Mouse (Mus musculus): ENCODE results near the gene Hs3st2.
"Not testable (repeated sequence)": the region's sequence is repeated elsewhere in the genome, so short reads cannot be mapped to it uniquely, and the experiment has no call there.

Hs3st2 gene

DNA sequence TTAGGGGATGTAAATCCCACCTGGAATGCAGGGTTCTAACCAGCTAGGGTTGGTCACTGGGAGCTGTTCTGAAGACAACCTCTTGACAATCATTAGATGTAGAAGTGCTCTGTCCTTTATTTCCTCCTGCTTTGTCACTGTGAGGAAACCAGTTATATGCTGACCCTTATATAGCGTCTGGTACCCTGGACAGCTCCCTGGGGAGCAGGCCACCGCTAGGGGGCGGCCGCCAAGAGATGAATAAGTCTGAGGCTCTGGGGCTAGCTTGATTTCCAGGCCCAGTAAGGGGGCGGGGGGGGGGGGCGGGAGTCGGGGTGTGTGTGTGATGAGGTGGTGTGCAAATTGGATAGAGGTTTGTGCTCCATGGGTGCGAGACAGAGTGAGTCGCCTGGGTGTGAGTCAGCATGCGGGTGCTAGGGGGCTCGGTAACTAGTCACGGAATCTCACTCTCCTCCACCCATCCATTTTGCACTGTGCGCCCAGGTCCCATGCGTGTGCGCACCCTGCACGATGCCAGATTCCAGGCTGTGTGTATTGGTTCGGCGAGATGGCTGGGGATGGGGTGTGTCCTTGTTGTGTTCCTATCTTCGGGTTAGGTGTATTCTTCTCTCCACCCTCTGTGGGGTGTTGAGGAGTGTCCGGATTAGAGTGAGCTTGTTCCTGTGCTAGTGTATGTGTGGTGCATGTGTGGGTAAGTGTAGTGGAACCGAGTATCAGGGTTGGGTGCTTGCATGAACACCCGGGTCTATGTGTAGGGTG is at the start of gene Hs3st2:
TSS of gene Hs3st2 (plus strand) at position 635 of the 759 bp plus-strand sequence.
- no peak for DNase-seq (ENCODE audit: low read depth in 2 of 2, low spot score in 2 of 2)

GRCm38 (mm10) chr7:121348284-121348963 is 43.2 kb upstream of the Hs3st2 start:
- no peak for DNase-seq (ENCODE audit: low read depth in 2 of 2, low spot score in 2 of 2)

DNA sequence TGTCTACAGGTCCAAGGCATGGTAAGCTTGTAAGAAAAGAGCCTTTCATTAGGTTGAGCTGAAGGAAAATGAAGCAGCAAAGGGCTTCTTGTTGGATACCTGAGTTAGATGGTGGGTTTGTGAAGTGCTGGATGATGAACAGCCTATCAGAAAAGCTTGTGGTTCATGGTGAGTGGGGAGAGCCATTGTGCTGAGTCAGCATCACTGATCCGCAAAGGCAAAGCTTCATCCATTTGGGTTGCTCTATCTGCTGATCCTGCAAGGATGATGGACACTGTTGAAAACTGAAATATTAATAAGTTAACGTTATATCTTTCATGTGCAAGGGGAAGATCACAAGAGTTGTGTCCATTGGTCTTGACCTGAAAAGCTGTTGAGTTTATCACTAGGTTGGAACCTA is 40.0 kb upstream of the Hs3st2 start:
- DNase-seq (ENCODE audit: low read depth in 2 of 2, low spot score in 2 of 2) = no peak

DNA sequence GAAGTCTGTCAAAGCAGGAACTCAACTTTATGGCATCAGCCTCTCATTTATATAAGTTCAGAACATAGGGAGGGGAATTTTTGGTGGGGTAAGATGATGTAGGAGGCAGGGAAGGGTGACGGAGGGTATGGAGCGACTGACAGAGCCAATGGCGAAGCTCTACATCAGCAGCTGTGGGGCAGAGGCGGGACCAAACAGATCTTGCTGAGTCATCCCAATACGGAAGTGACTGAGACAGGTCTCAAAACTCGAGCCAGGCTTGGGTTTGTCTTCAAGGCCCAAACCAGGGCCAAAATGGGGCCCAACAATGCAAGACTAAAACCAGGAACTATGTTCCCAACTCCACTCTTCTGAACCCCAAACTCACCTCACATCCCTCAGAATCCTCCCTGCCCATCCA is 30.2 kb upstream of the Hs3st2 start:
- not testable (repeated sequence) for DNase-seq (ENCODE audit: low read depth in 2 of 2, low spot score in 2 of 2)

DNA sequence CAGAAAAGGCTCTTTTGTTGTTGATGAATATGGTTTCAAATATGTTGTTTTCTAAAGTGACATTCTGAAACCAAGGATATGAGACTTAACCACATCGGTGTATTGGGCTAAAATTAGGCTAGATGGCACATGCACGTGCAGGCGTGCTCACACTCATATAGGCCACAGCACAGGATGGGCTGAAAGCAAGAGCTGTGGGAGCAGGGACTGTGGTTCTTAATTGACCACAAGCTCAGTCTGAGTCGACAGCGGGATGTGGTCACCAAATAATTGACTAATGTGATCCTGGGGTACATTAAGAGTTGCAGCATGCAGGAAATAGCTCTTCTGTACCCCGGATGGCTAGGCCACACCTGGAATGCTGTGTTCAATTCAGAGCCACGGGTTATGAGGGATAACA is 26.1 kb upstream of the Hs3st2 start:
- DNase-seq (ENCODE audit: low read depth in 2 of 2, low spot score in 2 of 2) = no peak

- DNase-seq (ENCODE audit: low read depth in 2 of 2, low spot score in 2 of 2) = no peak
These were observed 24.5 kb upstream of the Hs3st2 start for GRCm38 (mm10) chr7:121367185-121367584.

DNA sequence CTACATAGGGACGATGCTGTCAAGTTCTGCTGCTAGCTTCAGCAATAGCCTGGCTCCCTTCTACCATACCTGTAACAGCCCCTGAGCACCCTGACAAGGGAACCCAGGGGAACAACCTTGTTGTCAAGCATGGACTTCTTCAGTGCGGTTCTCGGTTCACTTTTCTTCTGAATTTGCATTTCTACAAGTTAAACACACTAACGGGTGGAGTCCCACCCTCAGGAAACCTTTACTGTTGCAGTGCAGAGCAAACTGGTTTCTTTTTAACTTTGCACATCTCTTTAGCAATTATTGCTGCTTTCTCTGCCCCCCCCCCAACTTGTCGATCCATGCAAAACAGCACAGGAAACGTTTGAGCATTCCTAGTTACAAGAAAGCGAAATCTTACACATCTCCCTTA is 19.7 kb upstream of the Hs3st2 start:
- DNase-seq (ENCODE audit: low read depth in 2 of 2, low spot score in 2 of 2) = no peak

DNA sequence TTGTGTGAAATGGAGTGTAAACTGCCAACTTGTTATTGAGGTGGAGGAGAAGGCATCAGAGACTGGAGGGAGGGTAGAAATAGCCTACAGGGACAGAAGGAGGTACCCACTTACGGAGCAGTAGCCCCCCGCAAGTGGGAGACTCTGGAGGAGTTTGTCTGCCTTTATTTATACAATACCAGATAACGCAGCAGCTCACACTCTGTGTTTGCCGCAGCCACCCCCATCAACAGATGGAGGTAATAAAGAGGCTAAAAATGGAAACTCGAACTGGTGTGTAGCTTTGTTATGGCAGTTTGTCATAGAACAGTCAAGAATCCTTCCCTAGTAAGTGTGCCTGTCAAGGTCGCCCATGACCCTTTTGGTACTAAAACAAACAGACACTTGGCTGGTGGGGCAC is 16.2 kb upstream of the Hs3st2 start:
- no peak for DNase-seq (ENCODE audit: low read depth in 2 of 2, low spot score in 2 of 2)

DNA sequence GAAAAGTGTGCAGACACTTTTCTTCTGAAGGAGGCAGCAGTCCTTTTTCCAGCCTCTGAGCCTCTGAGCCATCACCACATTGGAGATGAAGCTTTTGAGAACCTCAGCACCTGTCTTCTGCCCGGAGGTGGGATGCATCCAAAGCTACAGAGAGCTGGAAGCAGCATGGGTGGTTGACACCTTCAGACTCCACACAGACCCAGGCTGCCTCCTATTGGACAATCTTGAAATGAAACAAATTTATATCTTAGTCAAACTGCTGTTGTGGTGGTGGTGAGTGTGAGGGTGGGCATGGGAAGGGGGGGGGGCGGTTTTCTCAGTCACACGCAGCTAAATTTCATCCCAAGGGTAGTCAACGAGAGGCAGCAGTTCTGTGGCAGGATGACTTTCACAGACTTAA is 12.7 kb upstream of the Hs3st2 start:
- DNase-seq (ENCODE audit: low read depth in 2 of 2, low spot score in 2 of 2) = no peak

- no peak for DNase-seq (ENCODE audit: low read depth in 2 of 2, low spot score in 2 of 2)
These were observed 503 bp downstream of the Hs3st2 start for GRCm38 (mm10) chr7:121391984-121392739.

GRCm38 (mm10) chr7:121392740-121392993 is 1.0 kb downstream of the Hs3st2 start:
- no peak for DNase-seq (ENCODE audit: low read depth in 2 of 2, low spot score in 2 of 2)

GRCm38 (mm10) chr7:121393884-121394283 is 2.2 kb downstream of the Hs3st2 start:
- DNase-seq (ENCODE audit: low read depth in 2 of 2, low spot score in 2 of 2) = no peak

DNA sequence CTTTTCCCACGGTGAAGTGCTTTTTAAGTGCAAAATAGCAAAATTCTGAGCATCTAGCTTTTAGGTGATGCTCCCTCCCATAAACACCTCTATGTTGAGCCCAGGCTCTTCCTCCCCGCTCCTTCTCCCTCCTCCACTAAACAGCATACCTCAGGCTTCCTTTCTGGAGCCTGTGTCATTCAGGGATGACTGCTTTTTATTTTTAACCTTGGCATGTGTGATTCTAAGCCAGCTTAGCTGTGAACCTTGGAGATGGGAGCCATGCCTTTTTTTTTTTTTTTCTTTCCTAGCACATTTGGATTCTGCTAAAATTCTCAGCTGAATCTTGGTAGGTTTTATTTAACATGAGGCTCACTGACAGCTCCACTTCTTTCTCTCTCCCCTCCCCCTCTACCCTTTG is 3.2 kb downstream of the Hs3st2 start:
- DNase-seq (ENCODE audit: low read depth in 2 of 2, low spot score in 2 of 2) = no peak

DNA sequence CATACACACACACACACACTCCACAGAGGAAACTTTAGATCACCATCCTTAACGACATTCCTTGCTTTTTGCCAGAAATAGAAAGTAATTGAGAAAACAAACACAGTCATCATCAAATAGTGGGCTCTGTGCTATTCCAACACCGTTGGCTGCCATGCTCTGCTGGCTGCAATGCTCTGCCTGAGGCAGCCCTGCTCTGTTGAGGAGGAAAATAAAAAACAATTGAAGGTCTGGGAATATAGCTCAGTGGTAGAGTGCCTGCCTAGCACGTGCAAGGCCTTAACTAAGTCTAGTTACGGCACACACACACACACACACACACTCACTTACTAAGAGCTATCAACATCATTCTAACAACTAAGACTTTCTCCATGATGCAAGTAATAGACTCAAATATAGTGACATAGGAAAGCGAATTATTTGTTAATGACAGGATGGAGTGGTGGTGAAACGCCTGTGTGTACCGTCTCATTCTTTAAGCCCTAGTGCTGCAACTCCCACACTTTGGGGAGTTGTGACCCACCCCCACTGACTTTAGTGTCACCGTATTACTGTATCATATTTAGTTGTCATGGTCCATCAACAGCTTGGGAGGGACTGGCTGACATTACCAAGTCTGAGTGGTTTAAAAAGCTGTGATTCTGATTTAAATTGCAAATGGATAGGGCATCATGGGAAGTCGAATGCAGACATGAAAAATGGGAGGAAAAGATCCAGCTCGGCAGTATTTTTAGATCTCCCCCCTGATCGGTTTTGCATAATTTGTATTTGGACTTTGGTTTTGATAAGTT is 19.3 kb downstream of the Hs3st2 start:
- DNase-seq (ENCODE audit: low read depth in 2 of 2, low spot score in 2 of 2) = no peak

GRCm38 (mm10) chr7:121411507-121411898 is 19.8 kb downstream of the Hs3st2 start:
- DNase-seq (ENCODE audit: low read depth in 2 of 2, low spot score in 2 of 2) = no peak

DNA sequence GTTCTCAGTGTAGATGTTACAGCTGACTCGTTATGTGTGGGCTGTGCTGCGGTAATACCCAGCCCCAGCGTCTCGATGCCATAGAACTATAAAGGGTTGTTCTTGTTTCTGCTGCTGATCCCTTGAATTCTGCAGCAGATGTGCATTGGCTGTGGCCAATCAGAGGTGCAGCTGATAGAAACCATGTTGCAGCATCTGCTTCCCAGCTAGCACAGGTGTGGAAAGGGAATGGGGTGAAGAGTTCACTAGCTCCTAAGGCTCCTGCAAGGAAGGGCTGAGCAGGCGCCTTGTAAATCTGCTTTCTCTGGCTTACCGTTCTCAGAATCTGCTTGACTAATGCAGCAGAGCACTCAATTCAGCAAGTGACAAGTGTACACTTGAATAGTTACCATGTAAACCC is 45.2 kb downstream of the Hs3st2 start:
- DNase-seq (ENCODE audit: low read depth in 2 of 2, low spot score in 2 of 2) = no peak

- DNase-seq (ENCODE audit: low read depth in 2 of 2, low spot score in 2 of 2) = no peak
These were observed 49.5 kb downstream of the Hs3st2 start for GRCm38 (mm10) chr7:121441186-121441585.

DNA sequence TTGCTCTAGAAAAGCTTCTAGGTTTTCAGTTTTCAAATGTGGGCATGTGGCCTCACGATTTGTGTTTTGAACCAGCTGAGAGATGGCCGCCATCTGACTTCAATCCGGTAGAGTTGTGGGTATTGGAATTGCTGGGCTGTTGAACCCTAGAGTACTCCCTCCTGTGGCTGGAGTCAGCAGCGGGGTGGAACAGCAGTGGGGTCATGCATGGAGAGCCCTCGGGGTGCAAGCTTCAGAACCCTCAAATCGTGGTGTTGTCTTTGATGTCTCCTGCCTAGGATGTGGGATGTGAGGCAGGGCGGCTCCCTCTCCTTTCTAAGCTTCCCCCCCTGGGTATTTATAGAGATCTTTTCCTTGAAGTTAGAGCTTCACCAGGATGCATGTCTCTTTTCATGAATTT is 52.7 kb downstream of the Hs3st2 start:
- no peak for DNase-seq (ENCODE audit: low read depth in 2 of 2, low spot score in 2 of 2)

GRCm38 (mm10) chr7:121446281-121446680 is 54.6 kb downstream of the Hs3st2 start:
- DNase-seq (ENCODE audit: low read depth in 2 of 2, low spot score in 2 of 2) = no peak

- DNase-seq (ENCODE audit: low read depth in 2 of 2, low spot score in 2 of 2) = no peak
These were observed 59.5 kb downstream of the Hs3st2 start for GRCm38 (mm10) chr7:121450951-121451843.

DNA sequence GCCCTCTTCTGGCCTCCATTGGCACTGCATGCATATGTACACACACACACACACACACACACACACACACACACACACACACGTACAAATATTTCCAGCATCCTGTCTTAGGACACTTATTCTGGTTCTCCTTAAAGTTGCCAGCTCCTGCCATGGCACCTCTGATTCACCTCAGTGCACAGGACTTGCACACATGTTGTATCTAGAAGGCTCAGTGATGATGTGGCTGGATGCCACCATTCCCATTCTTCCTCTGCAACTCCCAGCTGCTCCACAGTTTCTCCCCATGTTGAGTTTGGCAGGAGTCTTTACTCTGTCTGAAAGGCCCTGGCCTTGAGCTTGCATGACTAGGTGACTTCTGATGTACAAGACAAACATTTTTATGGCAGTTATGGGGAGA is 65.1 kb downstream of the Hs3st2 start:
- no peak for DNase-seq (ENCODE audit: low read depth in 2 of 2, low spot score in 2 of 2)

All from CD8-positive naive resting alpha-beta T cell, adult 2 months (primary cell).